Mouse (Mus musculus) cerebellum, adult 2 months (tissue): ENCODE measurements around the gene Dsn1. TPM values are rescaled to one million over a fixed set of nuclear protein-coding genes. Genes with fewer than 3 reads are reported as not detected.
A peak's percentile ranks its signal among the peaks of the same experiment; 100 is the strongest.

Source experiments
- DNase-seq, 2 experiments: peaks; one replicate each; pipeline ENCODE4 v3.0.0; 2021
- H3K27ac ChIP-seq: fragments of 200-500 bp; 2 replicates; pipeline ENCODE4 v1.5.1; 2012; ENCODE audit warnings: low read length, control low read depth, inconsistent platforms; ENCODE audit not compliant: insufficient read depth
- H3K27me3 ChIP-seq: fragments of 200-500 bp; 2 replicates; pipeline ENCODE4 v1.6.1; 2012; ENCODE audit warnings: inconsistent platforms, mild to moderate bottlenecking, low read length, moderate library complexity; ENCODE audit not compliant: control insufficient read depth, insufficient read depth
- H3K4me1 ChIP-seq: fragments of 200-500 bp; 2 replicates; pipeline ENCODE4 v1.6.1; 2011; ENCODE audit warnings: low read length; ENCODE audit not compliant: control insufficient read depth, insufficient read depth
- H3K4me3 ChIP-seq: fragments of 200-500 bp; replicated peaks from 2 replicates; pipeline ENCODE3; 2011; ENCODE audit warnings: mild to moderate bottlenecking, low read depth, low read length, control low read depth; ENCODE audit not compliant: insufficient read depth
- CTCF ChIP-seq: fragments of 200-500 bp; IDR thresholded peaks from 2 replicates; pipeline ENCODE4 v1.5.1; 2011; ENCODE audit warnings: low read depth, mild to moderate bottlenecking, control low read depth, low read length, moderate library complexity, borderline replicate concordance; ENCODE audit not compliant: insufficient read depth
- POLR2A ChIP-seq: fragments of 200-500 bp; IDR thresholded peaks from 2 replicates; pipeline ENCODE4 v1.6.1; 2011; ENCODE audit warnings: low read length, control low read depth, borderline replicate concordance; ENCODE audit not compliant: insufficient read depth
- WGBS: fragments of 180-500 bp; shearing (Covaris S2); methylation state at CpG from one replicate; pipeline ENCODE4 v1.1.7; 2018; 5-methylcytosine and 5-hydroxymethylcytosine counted together
- polyA plus RNA-seq: library from polyadenylated mRNA; depleted of rRNA; stranded (reverse); fragments of >200 nt; gene quantifications from 2 replicates; pipeline ENCODE4 v1.2.3, GENCODE M21; 2012; rRNA removed

The Dsn1 gene
- 4.6 and 4.8 TPM in 2 replicates for polyA plus RNA-seq

GRCm38 (mm10) chr2:157006511-157007233 lies at the start of gene Dsn1:
Gene Dsn1 (minus strand): TSS chr2:157007154.
- peak within 1 kb of the TSS; percentile 88 for H3K4me3 ChIP-seq
- no peaks in the 10 kb centered on the region for H3K27me3 ChIP-seq
- peaks cover 13% of the 10 kb centered on the region for H3K4me1 ChIP-seq
- peak; percentile 85 to 90 for DNase-seq
- peak within 1 kb of the TSS; percentile 81 for H3K27ac ChIP-seq
- WGBS = under 1% methylated on average over 56 of the region's 56 CpGs
- TF ChIP-seq POLR2A = peak; percentile 66; the same call in 1 of the 2 replicates
- no peak for TF ChIP-seq CTCF

- Histone ChIP-seq H3K27me3 (no peaks in the 10 kb centered on the region), H3K4me1 (peaks cover 76% of the 10 kb centered on the region), H3K4me3 (no peak overlapping the region), H3K27ac (peak overlapping the region; percentile 51)
- 72% methylated on average over 6 of the region's 6 CpGs for WGBS
- TF ChIP-seq CTCF (no peak), POLR2A (no peak)
- peak in 1 of 2 experiments; percentile 34 for DNase-seq
Observed at GRCm38 (mm10) chr2:157055721-157056120, 48.8 kb upstream of the Dsn1 start.

GRCm38 (mm10) chr2:157054816-157055215 lies 47.9 kb upstream of the Dsn1 start:
- Histone ChIP-seq H3K27ac (peak overlapping the region; percentile 80), H3K4me3 (no peak overlapping the region), H3K27me3 (no peaks in the 10 kb centered on the region), H3K4me1 (peaks cover 78% of the 10 kb centered on the region)
- WGBS = 5% methylated on average over 5 of the region's 5 CpGs
- DNase-seq = peak; percentile 69 to 76
- TF ChIP-seq POLR2A (no peak), CTCF (no peak)

GRCm38 (mm10) chr2:157054297-157054696 lies 47.3 kb upstream of the Dsn1 start:
- WGBS = 11% methylated on average over 8 of the region's 8 CpGs
- Histone ChIP-seq H3K4me3 (no peak overlapping the region), H3K27me3 (no peaks in the 10 kb centered on the region), H3K4me1 (peaks cover 78% of the 10 kb centered on the region), H3K27ac (peak overlapping the region; percentile 80)
- DNase-seq = peak; percentile 45 to 57
- TF ChIP-seq CTCF (no peak), POLR2A (no peak)

- DNase-seq = no peak
- TF ChIP-seq POLR2A = no peak
- TF ChIP-seq CTCF = 0 out of 2 replicates have a peak, but pooled peaks have one; percentile 30
- Histone ChIP-seq H3K27ac (peak overlapping the region; percentile 80), H3K4me3 (no peak overlapping the region), H3K4me1 (peaks cover 77% of the 10 kb centered on the region), H3K27me3 (no peaks in the 10 kb centered on the region)
- WGBS = 75% methylated on average over 4 of the region's 4 CpGs
Observed at GRCm38 (mm10) chr2:157053787-157054186, 46.8 kb upstream of the Dsn1 start.

GRCm38 (mm10) chr2:157053124-157053523 lies 46.2 kb upstream of the Dsn1 start:
- WGBS = 66% methylated on average over 5 of the region's 5 CpGs
- H3K4me3 ChIP-seq = no peak overlapping the region
- DNase-seq = peak in 1 of 2 experiments; percentile 53
- H3K27ac ChIP-seq = peak overlapping the region; percentile 68
- TF ChIP-seq POLR2A (no peak), CTCF (no peak)
- H3K4me1 ChIP-seq = peaks cover 78% of the 10 kb centered on the region
- H3K27me3 ChIP-seq = no peaks in the 10 kb centered on the region

- Histone ChIP-seq H3K4me3 (no peak overlapping the region), H3K4me1 (peaks cover 76% of the 10 kb centered on the region), H3K27me3 (no peaks in the 10 kb centered on the region), H3K27ac (peak overlapping the region; percentile 68)
- TF ChIP-seq POLR2A = no peak
- TF ChIP-seq CTCF = no peak
- 18% methylated on average over 8 of the region's 8 CpGs for WGBS
- peak in 1 of 2 experiments; percentile 30 for DNase-seq
Observed at GRCm38 (mm10) chr2:157052448-157052847, 45.5 kb upstream of the Dsn1 start.

GRCm38 (mm10) chr2:157049831-157050243 lies 42.9 kb upstream of the Dsn1 start:
- 15% methylated on average over 8 of the region's 8 CpGs for WGBS
- H3K27ac ChIP-seq = peak overlapping the region; percentile 15
- peak; percentile 57 to 64 for DNase-seq
- H3K4me1 ChIP-seq = peaks cover 67% of the 10 kb centered on the region
- no peaks in the 10 kb centered on the region for H3K27me3 ChIP-seq
- TF ChIP-seq CTCF = no peak
- TF ChIP-seq POLR2A = no peak
- H3K4me3 ChIP-seq = no peak overlapping the region
